Mouse (Mus musculus): ENCODE data around the gene Dnmt3b. TPM values are rescaled to one million over a fixed set of nuclear protein-coding genes. Genes with fewer than 3 reads are reported as not detected.
A peak's percentile ranks its signal among the peaks of the same experiment; 100 is the strongest.

Dnmt3b gene
- 4.1 and 4.8 TPM in 2 replicates for polyA plus RNA-seq (2015; fragmentation: Nextera tagmentation; extraction: Ambion mirVana)

- Histone ChIP-seq H3K9ac (peak within 1 kb of the TSS; percentile 86), H3K27me3 (peaks cover 9% of the 10 kb centered on the region; the same call in 1 of the 2 replicates), H3K36me3 (ENCODE audit: poor library complexity, severe bottlenecking) (no peaks in the 10 kb centered on the region), H3K9me3 (replicated peaks) (no peaks in the 10 kb centered on the region), H3K4me1 (peaks cover 17% of the 10 kb centered on the region), H3K4me3 (peak within 1 kb of the TSS; percentile 80), H3K27ac (no peak within 1 kb of the TSS; the same call in 1 of the 2 replicates), H3K4me2 (peak within 1 kb of the TSS; percentile 96)
- ATAC-seq = peak; percentile 91
- WGBS = under 1% methylated on average over 80 of the region's 93 CpGs
Observed at GRCm38 (mm10) chr2:153649298-153650013, at the start of gene Dnmt3b. TSS of gene Dnmt3b (plus strand) at chr2:153649450.

- 50% methylated on average over 6 of the region's 6 CpGs for WGBS
- Histone ChIP-seq H3K4me2 (no peak overlapping the region), H3K9me3 (replicated peaks) (no peaks in the 10 kb centered on the region), H3K4me1 (peaks cover 22% of the 10 kb centered on the region), H3K4me3 (no peak overlapping the region), H3K36me3 (ENCODE audit: poor library complexity, severe bottlenecking) (no peaks in the 10 kb centered on the region), H3K27ac (peak overlapping the region; percentile 26; the same call in 1 of the 2 replicates), H3K27me3 (no peaks in the 10 kb centered on the region), H3K9ac (no peak overlapping the region)
- peak; percentile 73 for ATAC-seq
Observed at GRCm38 (mm10) chr2:153600021-153600666, 49.1 kb upstream of the Dnmt3b start.

- Histone ChIP-seq H3K27ac (peak overlapping the region; percentile 26; the same call in 1 of the 2 replicates), H3K27me3 (no peaks in the 10 kb centered on the region), H3K9me3 (replicated peaks) (no peaks in the 10 kb centered on the region), H3K4me2 (no peak overlapping the region), H3K4me1 (peaks cover 22% of the 10 kb centered on the region), H3K36me3 (ENCODE audit: poor library complexity, severe bottlenecking) (no peaks in the 10 kb centered on the region), H3K9ac (no peak overlapping the region), H3K4me3 (no peak overlapping the region)
- peak; percentile 48; the same call in 1 of the 2 replicates for ATAC-seq
- 42% methylated on average over 16 of the region's 16 CpGs for WGBS
Observed at GRCm38 (mm10) chr2:153600667-153601648, 48.3 kb upstream of the Dnmt3b start.

- WGBS = 33% methylated on average over 4 of the region's 4 CpGs
- ATAC-seq = no peak
Observed at GRCm38 (mm10) chr2:153603724-153604123, 45.5 kb upstream of the Dnmt3b start.

GRCm38 (mm10) chr2:153606421-153606820 is 42.8 kb upstream of the Dnmt3b start:
- ATAC-seq = no peak
- Histone ChIP-seq H3K27me3 (no peaks in the 10 kb centered on the region), H3K4me2 (no peak overlapping the region), H3K36me3 (ENCODE audit: poor library complexity, severe bottlenecking) (no peaks in the 10 kb centered on the region), H3K4me1 (peaks cover 36% of the 10 kb centered on the region), H3K27ac (no peak overlapping the region), H3K4me3 (no peak overlapping the region), H3K9me3 (replicated peaks) (no peaks in the 10 kb centered on the region), H3K9ac (no peak overlapping the region)
- 80% methylated on average over 3 of the region's 3 CpGs for WGBS

More at GRCm38 (mm10) chr2:153603724-153604123, 45.5 kb upstream of the Dnmt3b start:
- Histone ChIP-seq H3K27me3 (no peaks in the 10 kb centered on the region), H3K4me2 (no peak overlapping the region), H3K9me3 (replicated peaks) (no peaks in the 10 kb centered on the region), H3K4me3 (no peak overlapping the region), H3K27ac (no peak overlapping the region), H3K36me3 (ENCODE audit: poor library complexity, severe bottlenecking) (no peaks in the 10 kb centered on the region), H3K9ac (no peak overlapping the region), H3K4me1 (peaks cover 25% of the 10 kb centered on the region)

GRCm38 (mm10) chr2:153607870-153608515 is 41.3 kb upstream of the Dnmt3b start:
- H3K9ac ChIP-seq = no peak overlapping the region
- no peaks in the 10 kb centered on the region for H3K27me3 ChIP-seq
- H3K27ac ChIP-seq = no peak overlapping the region; the same call in 1 of the 2 replicates
- 83% methylated on average over 13 of the region's 13 CpGs for WGBS
- no peak overlapping the region for H3K4me2 ChIP-seq
- H3K36me3 ChIP-seq (ENCODE audit: poor library complexity, severe bottlenecking) = no peaks in the 10 kb centered on the region
- ATAC-seq = no peak
- H3K9me3 ChIP-seq (replicated peaks) = no peaks in the 10 kb centered on the region
- H3K4me1 ChIP-seq = peaks cover 42% of the 10 kb centered on the region
- H3K4me3 ChIP-seq = no peak overlapping the region

- Histone ChIP-seq H3K4me2 (no peak overlapping the region), H3K27me3 (no peaks in the 10 kb centered on the region), H3K9ac (no peak overlapping the region), H3K4me3 (no peak overlapping the region), H3K27ac (peak overlapping the region; percentile 51; the same call in 1 of the 2 replicates), H3K4me1 (peaks cover 42% of the 10 kb centered on the region), H3K36me3 (ENCODE audit: poor library complexity, severe bottlenecking) (no peaks in the 10 kb centered on the region), H3K9me3 (replicated peaks) (no peaks in the 10 kb centered on the region)
- WGBS = 68% methylated on average over 8 of the region's 8 CpGs
- ATAC-seq = no peak
Observed at GRCm38 (mm10) chr2:153609058-153609457, 40.2 kb upstream of the Dnmt3b start.

- no peaks in the 10 kb centered on the region for H3K36me3 ChIP-seq (ENCODE audit: poor library complexity, severe bottlenecking)
- peak; percentile 69 for ATAC-seq
- 2% methylated on average over 9 of the region's 9 CpGs for WGBS
- H3K4me1 ChIP-seq = peaks cover 42% of the 10 kb centered on the region
- H3K4me2 ChIP-seq = no peak overlapping the region
- no peaks in the 10 kb centered on the region for H3K27me3 ChIP-seq
- H3K9me3 ChIP-seq (replicated peaks) = no peaks in the 10 kb centered on the region
- H3K27ac ChIP-seq = peak overlapping the region; percentile 51; the same call in 1 of the 2 replicates
- H3K9ac ChIP-seq = no peak overlapping the region
- no peak overlapping the region for H3K4me3 ChIP-seq
Observed at GRCm38 (mm10) chr2:153609548-153609947, 39.7 kb upstream of the Dnmt3b start.

- 0 out of 2 replicates have a peak, but pooled peaks cover 7% of the 10 kb centered on the region for H3K36me3 ChIP-seq (ENCODE audit: poor library complexity, severe bottlenecking)
- no peaks in the 10 kb centered on the region for H3K27me3 ChIP-seq
- peak; percentile 67 for ATAC-seq
- no peaks in the 10 kb centered on the region for H3K9me3 ChIP-seq (replicated peaks)
- WGBS = 13% methylated on average over 13 of the region's 14 CpGs
- peaks cover 42% of the 10 kb centered on the region for H3K4me1 ChIP-seq
- H3K4me3 ChIP-seq = no peak overlapping the region
- no peak overlapping the region for H3K4me2 ChIP-seq
- H3K9ac ChIP-seq = peak overlapping the region; percentile 54; the same call in 1 of the 2 replicates
- peak overlapping the region; percentile 85 for H3K27ac ChIP-seq
Observed at GRCm38 (mm10) chr2:153610426-153611240, 38.6 kb upstream of the Dnmt3b start.

GRCm38 (mm10) chr2:153611241-153611630 is 38.0 kb upstream of the Dnmt3b start:
- Histone ChIP-seq H3K27me3 (no peaks in the 10 kb centered on the region), H3K9ac (peak overlapping the region; percentile 54; the same call in 1 of the 2 replicates), H3K4me1 (peaks cover 42% of the 10 kb centered on the region), H3K9me3 (replicated peaks) (no peaks in the 10 kb centered on the region), H3K27ac (peak overlapping the region; percentile 85), H3K4me2 (no peak overlapping the region), H3K4me3 (no peak overlapping the region), H3K36me3 (ENCODE audit: poor library complexity, severe bottlenecking) (0 out of 2 replicates have a peak, but pooled peaks cover 7% of the 10 kb centered on the region)
- no peak for ATAC-seq
- WGBS = 68% methylated on average over 7 of the region's 7 CpGs

Measured in forebrain, embryonic 13.5 days (tissue).